Mouse (Mus musculus): ENCODE data around the gene Hyal3. TPM values are rescaled to one million over a fixed set of nuclear protein-coding genes. Genes with fewer than 3 reads are reported as not detected.

Gene Hyal3
- total and polyA plus RNA-seq, 3 experiments = 2.3 to 6.8 TPM; not detected in 1

DNA sequence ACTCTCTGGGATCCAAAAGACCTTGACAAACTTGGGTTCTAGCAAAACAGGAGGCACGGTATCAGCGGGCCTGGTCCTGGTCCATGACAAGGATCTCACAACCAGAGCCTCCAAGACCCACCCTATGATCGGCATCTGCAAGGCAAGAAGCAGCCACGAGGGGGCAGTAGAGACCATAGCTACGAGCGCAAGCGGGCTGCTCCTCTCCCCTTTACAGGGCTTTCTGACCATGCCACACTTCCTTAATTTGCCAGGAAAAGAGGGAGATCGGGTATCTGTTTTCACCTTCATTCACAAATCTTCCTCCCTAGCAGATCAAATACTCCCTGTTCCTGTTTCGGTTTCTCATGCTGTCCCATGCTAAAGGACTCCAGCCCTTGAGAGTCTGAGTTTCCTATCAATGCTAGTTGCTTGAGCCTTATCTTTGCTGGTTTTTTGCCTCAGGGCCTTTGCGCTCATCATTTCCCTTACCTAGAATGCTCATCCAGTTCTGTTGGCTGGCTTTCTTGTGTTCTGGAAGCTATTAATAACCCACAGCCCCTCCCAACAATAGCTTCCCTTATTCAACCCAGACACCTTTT is 21.5 kb downstream of the Hyal3 start (continued):
- no peak for TF ChIP-seq ZKSCAN1 (IDR thresholded peaks at IDR 0.05; ENCODE audit: low read depth, low read length)
- TF ChIP-seq GATA1 (IDR thresholded peaks at IDR 0.05; ENCODE audit: low read depth, low read length) = peak; percentile 83
- TF ChIP-seq MAZ (IDR thresholded peaks at IDR 0.05; ENCODE audit: low read depth, low read length) = no peak; the same call in 1 of the 2 replicates
- TF ChIP-seq CHD2 (IDR thresholded peaks at IDR 0.05; ENCODE audit: low read length) = no peak
- TF ChIP-seq SIN3A (IDR thresholded peaks at IDR 0.05; ENCODE audit: low read length) = peak; percentile 64; the same call in 1 of the 2 replicates
- TF ChIP-seq MYC (IDR thresholded peaks at IDR 0.05; ENCODE audit: low read depth, low read length) = peak; percentile 53; the same call in 1 of the 2 replicates
- no peak for TF ChIP-seq MYB (IDR thresholded peaks at IDR 0.05; ENCODE audit: low read depth, low read length)
- no peak for TF ChIP-seq NRF1 (IDR thresholded peaks at IDR 0.05; ENCODE audit: insufficient read depth, low read depth, low read length, poor library complexity, severe bottlenecking)
- no peak for TF ChIP-seq E2F4 (IDR thresholded peaks at IDR 0.05; ENCODE audit: borderline replicate concordance, low read depth, low read length)
- TF ChIP-seq UBTF (IDR thresholded peaks at IDR 0.05; ENCODE audit: borderline replicate concordance, insufficient read depth, low read depth, low read length) = no peak
- no peak for TF ChIP-seq POLR2A (IDR thresholded peaks at IDR 0.05; ENCODE audit: control insufficient read depth in 1 of 2, insufficient read depth in 1 of 2, low read depth in 1 of 2, low read length in 2 of 2, poor library complexity in 1 of 2)
- peak; percentile 39; the same call in 1 of the 2 replicates for TF ChIP-seq TBP (IDR thresholded peaks at IDR 0.05; ENCODE audit: low read depth, low read length)
- no peak for TF ChIP-seq ZMIZ1 (IDR thresholded peaks at IDR 0.05; ENCODE audit: low read depth, low read length)
- 0 out of 2 replicates have a peak, but pooled peaks have one; percentile 6 for TF ChIP-seq RCOR1 (IDR thresholded peaks at IDR 0.05; ENCODE audit: low read depth, low read length)
- peak; percentile 72; the same call in 1 of the 2 replicates for TF ChIP-seq MEF2A (IDR thresholded peaks at IDR 0.05; ENCODE audit: extremely low read depth, insufficient replicate concordance, low read depth, low read length, poor library complexity, severe bottlenecking)
- no peak for TF ChIP-seq KAT2A (conservative IDR thresholded peaks at IDR 0.05; ENCODE audit: low read depth, low read length)
- TF ChIP-seq JUND (IDR thresholded peaks at IDR 0.05; ENCODE audit: low read depth, low read length) = no peak
- no peak for TF ChIP-seq USF1 (IDR thresholded peaks at IDR 0.05; ENCODE audit: low read depth, low read length)

DNA sequence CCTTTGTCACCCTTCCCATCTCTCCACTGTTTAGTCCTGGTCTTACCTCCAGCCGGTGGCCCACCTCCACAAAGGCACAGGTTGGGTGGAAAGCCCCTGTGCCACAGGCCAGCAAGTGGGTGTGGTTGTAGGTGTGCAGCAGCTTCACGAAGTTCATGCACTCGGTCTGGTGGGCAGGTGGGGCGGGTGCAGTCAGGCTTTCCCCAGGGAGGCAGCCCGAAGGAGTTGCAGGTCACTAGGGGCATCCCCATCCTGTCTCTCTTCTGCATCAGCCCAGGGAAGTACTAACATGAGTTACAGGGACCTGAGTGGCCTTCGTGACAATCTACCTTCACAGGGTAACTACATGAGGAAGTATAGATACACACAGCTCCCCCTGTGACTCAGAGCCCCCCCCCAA is 22.6 kb downstream of the Hyal3 start:
- no peaks in the 10 kb centered on the region for H3K27me3 ChIP-seq (ENCODE audit: control insufficient read depth in 1 of 2, insufficient read depth in 2 of 2, low read length in 2 of 2)

More for the DNA sequence above, 22.6 kb downstream of the Hyal3 start:
- H3K9ac ChIP-seq (ENCODE audit: control insufficient read depth, low read depth, low read length, poor library complexity, severe bottlenecking) = no peak overlapping the region
- no peak overlapping the region for H3K27ac ChIP-seq (ENCODE audit: control insufficient read depth, low read depth, low read length)
- no peak for DNase-seq (ENCODE audit: low read depth, low spot score)
- H3K36me3 ChIP-seq (ENCODE audit: control insufficient read depth in 1 of 2, insufficient read depth in 2 of 2, low read length in 2 of 2) = peaks cover 0 to 10% of the 10 kb centered on the region in 2 experiments; a peak in 2 of 4 replicates
- H3K79me2 ChIP-seq (ENCODE audit: control insufficient read depth, insufficient read depth, low read length, poor library complexity) = no peaks in the 10 kb centered on the region; the same call in 1 of the 2 replicates
- H3K4me3 ChIP-seq (ENCODE audit: control insufficient read depth in 1 of 2, insufficient read depth in 1 of 2, low read depth in 2 of 2, low read length in 2 of 2) = no peak overlapping the region
- TF ChIP-seq ELF1 (IDR thresholded peaks at IDR 0.05; ENCODE audit: low read depth, low read length) (no peak), MAX (IDR thresholded peaks at IDR 0.05; ENCODE audit: low read length) (no peak), MAFK (IDR thresholded peaks at IDR 0.05; ENCODE audit: borderline replicate concordance, low read depth, low read length) (no peak), USF2 (IDR thresholded peaks at IDR 0.05; ENCODE audit: borderline replicate concordance in 1 of 2, insufficient read depth in 1 of 2, low read depth in 1 of 2, low read length in 2 of 2) (no peak), ZMIZ1 (IDR thresholded peaks at IDR 0.05; ENCODE audit: low read depth, low read length) (no peak), CHD2 (IDR thresholded peaks at IDR 0.05; ENCODE audit: low read length) (no peak), UBTF (IDR thresholded peaks at IDR 0.05; ENCODE audit: borderline replicate concordance, insufficient read depth, low read depth, low read length) (no peak), POLR2AphosphoS5 (IDR thresholded peaks at IDR 0.05; ENCODE audit: borderline replicate concordance, low read depth, low read length) (no peak), TCF12 (IDR thresholded peaks at IDR 0.05; ENCODE audit: low read depth, low read length) (no peak), JUND (IDR thresholded peaks at IDR 0.05; ENCODE audit: low read depth, low read length) (no peak), NRF1 (IDR thresholded peaks at IDR 0.05; ENCODE audit: insufficient read depth, low read depth, low read length, poor library complexity, severe bottlenecking) (no peak), POLR2AphosphoS2 (IDR thresholded peaks at IDR 0.05; ENCODE audit: low read length) (no peak), MEF2A (IDR thresholded peaks at IDR 0.05; ENCODE audit: extremely low read depth, insufficient replicate concordance, low read depth, low read length, poor library complexity, severe bottlenecking) (no peak), MYB (IDR thresholded peaks at IDR 0.05; ENCODE audit: low read depth, low read length) (no peak), ZNF384 (IDR thresholded peaks at IDR 0.05; ENCODE audit: low read depth, low read length) (no peak), E2F4 (IDR thresholded peaks at IDR 0.05; ENCODE audit: borderline replicate concordance, low read depth, low read length) (no peak)
- no peaks in the 10 kb centered on the region for H3K9me3 ChIP-seq (replicated peaks; ENCODE audit: insufficient read depth, low read length)
- H3K4me1 ChIP-seq (ENCODE audit: control insufficient read depth in 1 of 2, insufficient read depth in 2 of 2, low read length in 2 of 2) = peaks cover 0 to 23% of the 10 kb centered on the region in 2 experiments; a peak in 3 of 4 replicates
